Mouse (Mus musculus) MEL (cell line): ENCODE measurements around the gene 3110021N24Rik.

Source experiments
- CTCF ChIP-seq, 3 experiments: IDR thresholded peaks in 2 of 3; conservative IDR thresholded peaks in 1 of 3; 2 replicates each; pipeline ENCODE4 v1.5.1; 2011 to 2012; ENCODE audit warnings: low read length in 3 of 3, low read depth in 2 of 3, mild to moderate bottlenecking in 2 of 3, improper control_type of control experiment in 1 of 3, inconsistent platforms in 1 of 3, mixed read lengths in 1 of 3, moderate library complexity in 1 of 3; ENCODE audit not compliant: control insufficient read depth in 1 of 3, insufficient read depth in 1 of 3, poor library complexity in 1 of 3, severe bottlenecking in 1 of 3
- E2F4 ChIP-seq: IDR thresholded peaks from 2 replicates; pipeline ENCODE4 v1.6.1; 2011; ENCODE audit warnings: low read depth, low read length, improper control_type of control experiment, borderline replicate concordance
- EP300 ChIP-seq, 2 experiments: IDR thresholded peaks; 2 replicates each; pipeline ENCODE4 v1.6.1; 2011; ENCODE audit warnings: improper control_type of control experiment in 2 of 2, low read length in 2 of 2, low read depth in 1 of 2, mild to moderate bottlenecking in 1 of 2
- MXI1 ChIP-seq: IDR thresholded peaks from 2 replicates; pipeline ENCODE4 v1.6.1; 2011; ENCODE audit warnings: mild to moderate bottlenecking, low read depth, low read length, improper control_type of control experiment
- RAD21 ChIP-seq: IDR thresholded peaks from 2 replicates; pipeline ENCODE4 v1.6.1; 2011; ENCODE audit warnings: mild to moderate bottlenecking, low read depth, low read length, improper control_type of control experiment
- SIN3A ChIP-seq: IDR thresholded peaks from 2 replicates; pipeline ENCODE4 v1.6.1; 2012; ENCODE audit warnings: low read length, improper control_type of control experiment, inconsistent platforms
- USF1 ChIP-seq: IDR thresholded peaks from 2 replicates; pipeline ENCODE4 v1.6.1; 2014; ENCODE audit warnings: low read depth, mild to moderate bottlenecking, inconsistent platforms, low read length, improper control_type of control experiment, moderate library complexity
- ZC3H11A ChIP-seq: IDR thresholded peaks from 2 replicates; pipeline ENCODE4 v1.6.1; 2012; ENCODE audit warnings: low read depth, mild to moderate bottlenecking, inconsistent platforms, low read length, improper control_type of control experiment

DNA sequence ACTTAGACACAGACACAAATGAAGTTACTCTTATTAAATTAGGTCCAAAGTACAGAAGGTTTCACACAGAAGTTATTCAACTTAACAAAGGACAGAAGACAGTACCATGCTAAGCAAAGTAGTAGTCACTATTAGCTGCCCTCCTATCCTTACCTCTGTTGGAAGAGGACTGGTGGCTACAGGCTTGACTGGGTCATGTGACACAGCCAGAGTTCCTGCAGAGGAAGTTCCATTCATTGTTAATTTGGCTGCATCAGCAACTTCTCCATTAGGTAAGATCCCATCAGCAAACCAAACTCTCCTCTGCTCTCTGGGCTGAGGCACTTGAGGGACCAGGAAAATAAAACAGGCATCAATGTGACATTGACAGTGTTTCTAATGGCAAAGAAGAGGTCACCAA is 28.0 kb upstream of the 3110021N24Rik start:
- no peak for TF ChIP-seq SIN3A
- TF ChIP-seq USF1, result peak; percentile 88
- no peak for TF ChIP-seq EP300 (IDR thresholded peaks at IDR 0.05; ENCODE audit: low read depth in 1 of 2, low read length in 2 of 2)
- TF ChIP-seq ZC3H11A, result no peak
- TF ChIP-seq MXI1, result no peak
- no peak for TF ChIP-seq CTCF (IDR thresholded peaks at IDR 0.05 in 2 of 3, conservative IDR thresholded peaks at IDR 0.05 in 1 of 3; ENCODE audit: control insufficient read depth in 1 of 3, insufficient read depth in 1 of 3, low read depth in 2 of 3, low read length in 3 of 3, poor library complexity in 1 of 3, severe bottlenecking in 1 of 3)
- TF ChIP-seq E2F4, result no peak
- no peak for TF ChIP-seq RAD21
